In the genomic region with DNA sequence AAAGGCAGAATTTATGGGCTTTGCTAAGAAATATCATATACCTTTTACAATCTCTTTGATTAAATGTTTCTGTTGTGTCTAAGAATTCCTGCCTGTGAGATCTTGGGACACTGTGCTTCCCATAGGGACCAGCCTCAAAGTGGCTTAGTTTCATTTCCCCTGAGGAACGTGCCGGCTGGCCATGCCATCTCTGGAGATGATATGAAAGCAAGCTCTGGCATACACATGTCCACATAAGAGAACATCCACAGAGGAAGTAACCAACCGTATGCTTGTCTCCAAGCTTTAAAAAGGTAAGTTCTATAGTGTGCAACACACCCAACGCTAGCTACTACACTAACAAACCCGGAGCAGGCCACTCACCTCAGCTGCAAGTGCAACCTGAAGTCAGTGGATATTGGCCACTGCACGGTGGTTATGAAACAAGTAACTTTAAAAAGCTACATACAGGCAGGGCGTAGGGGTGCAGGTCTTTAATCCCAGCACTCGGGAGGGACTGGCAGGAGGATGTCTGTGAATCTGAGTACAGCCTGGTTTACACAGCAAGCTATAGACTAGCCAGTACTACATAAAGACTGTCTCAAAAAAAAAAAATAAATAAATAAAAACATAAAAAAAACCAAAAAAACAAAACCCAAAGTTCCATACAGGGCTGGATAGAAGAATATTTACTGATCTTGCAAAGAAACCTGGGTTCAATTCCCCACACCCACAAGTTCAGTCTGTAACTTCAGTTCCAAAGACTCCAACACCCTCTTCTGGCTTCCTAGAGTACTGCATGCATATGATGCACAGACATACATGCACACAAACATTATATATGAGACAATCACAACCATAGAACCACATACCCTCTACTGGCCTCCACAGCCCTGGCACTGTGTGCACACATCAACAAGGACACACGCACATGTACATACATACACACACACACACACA, we compare ENCODE assay signal across 8 mouse cellular contexts. TPM values are rescaled to one million over a fixed set of nuclear protein-coding genes. Genes with fewer than 3 reads are reported as not detected.
DNase-seq lines count a peak whose midpoint lies in the region; ATAC-seq and TF ChIP-seq lines count a peak whose summit lies in the region.

No protein-coding gene starts in this region.

- no peak overlapping the region for H3K9ac ChIP-seq in forebrain, postnatal 0 days
- H3K9ac ChIP-seq in forebrain, embryonic 12.5 days = no peak overlapping the region
- H3K9ac ChIP-seq in lung, embryonic 16.5 days (ENCODE audit: low read length) = no peak overlapping the region
- no peak overlapping the region for H3K9ac ChIP-seq in stomach, embryonic 15.5 days

- no peak overlapping the region for H3K4me2 ChIP-seq in forebrain, postnatal 0 days (ENCODE audit: low read depth)
- no peak overlapping the region for H3K4me2 ChIP-seq in forebrain, embryonic 12.5 days
- no peak overlapping the region for H3K4me2 ChIP-seq in lung, embryonic 16.5 days (ENCODE audit: low read depth, low read length)
- H3K4me2 ChIP-seq in stomach, embryonic 15.5 days = no peak overlapping the region

- no peaks in the 10 kb centered on the region for H3K36me3 ChIP-seq in forebrain, postnatal 0 days (ENCODE audit: insufficient read depth)
- H3K36me3 ChIP-seq in forebrain, embryonic 12.5 days (replicated peaks) = no peaks in the 10 kb centered on the region
- no peaks in the 10 kb centered on the region for H3K36me3 ChIP-seq in lung, embryonic 16.5 days (ENCODE audit: control insufficient read depth, insufficient read depth, low read length)
- H3K36me3 ChIP-seq in limb, embryonic 10.5 days = peaks cover 3% of the 10 kb centered on the region; the same call in 1 of the 2 replicates
- no peaks in the 10 kb centered on the region for H3K36me3 ChIP-seq in stomach, embryonic 15.5 days

- no peaks in the 10 kb centered on the region for H3K27me3 ChIP-seq in forebrain, postnatal 0 days (ENCODE audit: insufficient read depth, low read length)
- no peaks in the 10 kb centered on the region for H3K27me3 ChIP-seq in forebrain, embryonic 12.5 days
- H3K27me3 ChIP-seq in lung, embryonic 16.5 days (ENCODE audit: control insufficient read depth, insufficient read depth, low read depth, low read length) = no peaks in the 10 kb centered on the region
- H3K27me3 ChIP-seq in limb, embryonic 10.5 days (ENCODE audit: low read depth, poor library complexity, severe bottlenecking) = no peaks in the 10 kb centered on the region
- no peaks in the 10 kb centered on the region for H3K27me3 ChIP-seq in stomach, embryonic 15.5 days (replicated peaks)

- DNase-seq in forebrain, postnatal 0 days = no peak
- DNase-seq in lung, adult 18-20 months = no peak
- no peak for DNase-seq in limb, embryonic 10.5 days (ENCODE audit: low spot score)
- DNase-seq in left cerebral cortex, adult 8-10 months (ENCODE audit: low spot score in 2 of 2) = no peak
- no peak for DNase-seq in left cerebral cortex, adult 11 months (ENCODE audit: low spot score)

- no peaks in the 10 kb centered on the region for H3K9me3 ChIP-seq in forebrain, postnatal 0 days (ENCODE audit: low read length)
- no peaks in the 10 kb centered on the region for H3K9me3 ChIP-seq in forebrain, embryonic 12.5 days
- H3K9me3 ChIP-seq in lung, embryonic 16.5 days (ENCODE audit: control insufficient read depth, low read length) = no peaks in the 10 kb centered on the region
- no peaks in the 10 kb centered on the region for H3K9me3 ChIP-seq in limb, embryonic 10.5 days (replicated peaks)
- no peaks in the 10 kb centered on the region for H3K9me3 ChIP-seq in stomach, embryonic 15.5 days

- H3K4me1 ChIP-seq in forebrain, postnatal 0 days (ENCODE audit: insufficient read depth) = peaks cover 18% of the 10 kb centered on the region
- peaks cover 41% of the 10 kb centered on the region for H3K4me1 ChIP-seq in forebrain, embryonic 12.5 days
- H3K4me1 ChIP-seq in lung, embryonic 16.5 days (replicated peaks; ENCODE audit: control insufficient read depth, insufficient read depth, low read length) = peaks cover 42% of the 10 kb centered on the region
- peaks cover 56% of the 10 kb centered on the region for H3K4me1 ChIP-seq in limb, embryonic 10.5 days
- peaks cover 52% of the 10 kb centered on the region for H3K4me1 ChIP-seq in stomach, embryonic 15.5 days

- no peak overlapping the region for H3K4me3 ChIP-seq in forebrain, postnatal 0 days (ENCODE audit: low read depth, low read length)
- H3K4me3 ChIP-seq in forebrain, embryonic 12.5 days (replicated peaks) = no peak overlapping the region
- no peak overlapping the region for H3K4me3 ChIP-seq in lung, embryonic 16.5 days (ENCODE audit: low read length)
- peak overlapping the region; percentile 20; the same call in 1 of the 2 replicates for H3K4me3 ChIP-seq in limb, embryonic 10.5 days
- no peak overlapping the region for H3K4me3 ChIP-seq in stomach, embryonic 15.5 days (replicated peaks)

- WGBS in forebrain, postnatal 0 days = 89% methylated on average over 9 of the region's 9 CpGs
- WGBS in forebrain, embryonic 12.5 days = 88% methylated on average over 9 of the region's 9 CpGs
- 72% methylated on average over 9 of the region's 9 CpGs for WGBS in lung, embryonic 16.5 days
- WGBS in limb, embryonic 10.5 days = 86% methylated on average over 9 of the region's 9 CpGs
- 73% methylated on average over 9 of the region's 9 CpGs for WGBS in stomach, embryonic 15.5 days

- no peak overlapping the region for H3K27ac ChIP-seq in forebrain, postnatal 0 days (ENCODE audit: low read depth, low read length)
- H3K27ac ChIP-seq in forebrain, embryonic 12.5 days = no peak overlapping the region
- peak overlapping the region; percentile 44 for H3K27ac ChIP-seq in lung, embryonic 16.5 days (ENCODE audit: low read length)
- peak overlapping the region; percentile 88 for H3K27ac ChIP-seq in limb, embryonic 10.5 days
- H3K27ac ChIP-seq in stomach, embryonic 15.5 days = peak overlapping the region; percentile 81

- peak; percentile 35 for TF ChIP-seq CTCF in forebrain, postnatal 0 days (IDR thresholded peaks at IDR 0.05; ENCODE audit: low read depth)

- no peak for ATAC-seq in forebrain, postnatal 0 days
- ATAC-seq in forebrain, embryonic 12.5 days (ENCODE audit: low FRiP score) = no peak
- no peak for ATAC-seq in lung, embryonic 16.5 days (ENCODE audit: low read depth)
- ATAC-seq in stomach, embryonic 15.5 days (ENCODE audit: insufficient read depth, low FRiP score, low read depth) = no peak

RNA-seq across cellular contexts. Expression of gene D17Wsu92e, which starts 19.5 kb away (rescaled TPM):
- total RNA-seq in forebrain, postnatal 0 days (2014; rRNA removed) = 63.6 and 70.5 TPM in 2 replicates
- 8.6 and 9.4 TPM in 2 replicates for polyA plus RNA-seq in forebrain, postnatal 0 days (2015; fragmentation: Nextera tagmentation; extraction: Ambion mirVana)
- 11.1 and 11.4 TPM in 2 replicates for polyA plus RNA-seq in forebrain, embryonic 12.5 days (2016; fragmentation: Nextera tagmentation; extraction: Ambion mirVana)
- 14.6 and 16.9 TPM in 2 replicates for polyA plus RNA-seq in lung, embryonic 16.5 days (2015; fragmentation: Nextera tagmentation; extraction: Ambion mirVana)
- polyA plus RNA-seq in limb, embryonic 10.5 days (2016; fragmentation: Nextera tagmentation; extraction: Ambion mirVana) = 15.3 and 17.6 TPM in 2 replicates
- 20.0 and 23.1 TPM in 2 replicates for polyA plus RNA-seq in stomach, embryonic 15.5 days (2015; fragmentation: Nextera tagmentation; extraction: Ambion mirVana)
- 100 to 1,000 TPM; 203 to 227 (median 213) TPM for total RNA-seq in left cerebral cortex, adult 8-10 months (2022)

RNA-seq across cellular contexts. Expression of gene Snrpc, which starts 37.0 kb away (rescaled TPM):
- 137 and 204 TPM in 2 replicates for total RNA-seq in forebrain, postnatal 0 days (2014; rRNA removed)
- polyA plus RNA-seq in forebrain, postnatal 0 days (2015; fragmentation: Nextera tagmentation; extraction: Ambion mirVana) = 259 and 297 TPM in 2 replicates
- polyA plus RNA-seq in forebrain, embryonic 12.5 days (2016; fragmentation: Nextera tagmentation; extraction: Ambion mirVana) = 367 and 371 TPM in 2 replicates
- polyA plus RNA-seq in lung, embryonic 16.5 days (2015; fragmentation: Nextera tagmentation; extraction: Ambion mirVana) = 296 and 313 TPM in 2 replicates
- 425 and 451 TPM in 2 replicates for polyA plus RNA-seq in limb, embryonic 10.5 days (2016; fragmentation: Nextera tagmentation; extraction: Ambion mirVana)
- polyA plus RNA-seq in stomach, embryonic 15.5 days (2015; fragmentation: Nextera tagmentation; extraction: Ambion mirVana) = 247 and 276 TPM in 2 replicates
- total RNA-seq in left cerebral cortex, adult 8-10 months (2022) = 10 to 100 TPM; 41.8 to 48.9 (median 42.4) TPM

RNA-seq across cellular contexts. Expression of gene Uhrf1bp1, which starts 55.3 kb away (rescaled TPM):
- 9.8 and 13.6 TPM in 2 replicates for total RNA-seq in forebrain, postnatal 0 days (2014; rRNA removed)
- polyA plus RNA-seq in forebrain, postnatal 0 days (2015; fragmentation: Nextera tagmentation; extraction: Ambion mirVana) = 2.1 and 2.6 TPM in 2 replicates
- polyA plus RNA-seq in forebrain, embryonic 12.5 days (2016; fragmentation: Nextera tagmentation; extraction: Ambion mirVana) = 10.0 and 10.5 TPM in 2 replicates
- 3.7 and 4.6 TPM in 2 replicates for polyA plus RNA-seq in lung, embryonic 16.5 days (2015; fragmentation: Nextera tagmentation; extraction: Ambion mirVana)
- polyA plus RNA-seq in limb, embryonic 10.5 days (2016; fragmentation: Nextera tagmentation; extraction: Ambion mirVana) = 9.3 and 10.0 TPM in 2 replicates
- 3.8 and 5.3 TPM in 2 replicates for polyA plus RNA-seq in stomach, embryonic 15.5 days (2015; fragmentation: Nextera tagmentation; extraction: Ambion mirVana)
- 10 to 100 TPM; 18.9 to 23.6 (median 21.8) TPM for total RNA-seq in left cerebral cortex, adult 8-10 months (2022)

Comparison
In these comparisons a context has a peak if more than half of its experiments do, and no peak if none do; other contexts are left out.
1. H3K27ac ChIP-seq: peak in lung, embryonic 16.5 days (single experiment), limb, embryonic 10.5 days (single experiment) and stomach, embryonic 15.5 days (single experiment); none in forebrain, postnatal 0 days (single experiment) and forebrain, embryonic 12.5 days (single experiment).